Mouse (Mus musculus): ENCODE measurements at regions not wholly inside any gene's neighbourhood (a gene's known extent, or its start where the extent isn't known, plus 50 kb on each side); places are given as distances from the start of the nearest gene placed in this dataset.

- no peak for TF ChIP-seq CTCF (IDR thresholded peaks at IDR 0.05; ENCODE audit: borderline replicate concordance, control insufficient read depth, extremely low read depth, insufficient read depth, low read length, poor library complexity)
- TF ChIP-seq POLR2A (IDR thresholded peaks at IDR 0.05; ENCODE audit: control insufficient read depth, extremely low read depth, insufficient read depth, low read length, poor library complexity): no peak
Measured at GRCm38 (mm10) chr19:56135306-56135928, 151.5 kb upstream of the Habp2 start.
